Mouse (Mus musculus) limb, embryonic 14.5 days (tissue): ENCODE measurements at regions not wholly inside any gene's neighbourhood (a gene's known extent, or its start where the extent isn't known, plus 50 kb on each side); places are given as distances from the start of the nearest gene placed in this dataset.

Source experiments
- ATAC-seq: fragments of 200-750 bp; cut with Nextera tagmentation; 2 replicates; pipeline ENCODE4 v1.8.0; 2017; ENCODE audit warnings: low read depth, moderate number of reproducible peaks, moderate TSS enrichment; ENCODE audit not compliant: low FRiP score
- DNase-seq: peaks from one replicate; pipeline ENCODE4 v3.0.0-alpha.2; 2015; ENCODE audit warnings: low spot score
- H3K27ac ChIP-seq: fragments of 300-500 bp; sonication (generic); replicated peaks from 2 replicates; pipeline ENCODE4 v1.5.1; 2014; ENCODE audit warnings: low read depth, mild to moderate bottlenecking, low read length, moderate library complexity, mixed read lengths
- H3K27me3 ChIP-seq: fragments of 300-500 bp; sonication (generic); 2 replicates; pipeline ENCODE4 v1.6.1; 2014; ENCODE audit warnings: low read length, mixed read lengths; ENCODE audit not compliant: control insufficient read depth, insufficient read depth
- H3K36me3 ChIP-seq: fragments of 300-500 bp; sonication (generic); 2 replicates; pipeline ENCODE4 v1.6.1; 2014; ENCODE audit warnings: mild to moderate bottlenecking, low read length, moderate library complexity, mixed read lengths; ENCODE audit not compliant: control insufficient read depth, insufficient read depth
- H3K4me1 ChIP-seq: fragments of 300-500 bp; sonication (generic); 2 replicates; pipeline ENCODE4 v1.6.1; 2014; ENCODE audit warnings: antibody characterized with exemption, low read length, mixed read lengths; ENCODE audit not compliant: control insufficient read depth, insufficient read depth
- H3K4me2 ChIP-seq: fragments of 300-500 bp; sonication (generic); replicated peaks from 2 replicates; pipeline ENCODE4 v1.6.1; 2014; ENCODE audit warnings: low read depth, mild to moderate bottlenecking, low read length, moderate library complexity; ENCODE audit not compliant: severe bottlenecking
- H3K4me3 ChIP-seq: fragments of 300-500 bp; sonication (generic); replicated peaks from 2 replicates; pipeline ENCODE4 v1.5.1; 2014; ENCODE audit warnings: low read length
- H3K9ac ChIP-seq: fragments of 300-500 bp; sonication (generic); 2 replicates; pipeline ENCODE4 v1.6.1; 2014; ENCODE audit warnings: mild to moderate bottlenecking, low read depth, low read length, moderate library complexity; ENCODE audit not compliant: severe bottlenecking
- H3K9me3 ChIP-seq: fragments of 300-500 bp; sonication (generic); 2 replicates; pipeline ENCODE4 v1.6.1; 2016; ENCODE audit warnings: low read length; ENCODE audit not compliant: control insufficient read depth
- POLR2A ChIP-seq: fragments of 200-500 bp; IDR thresholded peaks from 2 replicates; pipeline ENCODE4 v1.8.0; 2012; ENCODE audit warnings: inconsistent platforms, mild to moderate bottlenecking, moderate library complexity, borderline replicate concordance; ENCODE audit not compliant: insufficient read depth, insufficient read length; ENCODE audit errors: extremely low read depth
- WGBS: fragments of 180-500 bp; shearing (Covaris S2); extraction: QIAGEN DNeasy Blood & Tissue Kit; methylation state at CpG from one replicate; pipeline ENCODE4 v1.1.7; 2014; 5-methylcytosine and 5-hydroxymethylcytosine counted together

DNA sequence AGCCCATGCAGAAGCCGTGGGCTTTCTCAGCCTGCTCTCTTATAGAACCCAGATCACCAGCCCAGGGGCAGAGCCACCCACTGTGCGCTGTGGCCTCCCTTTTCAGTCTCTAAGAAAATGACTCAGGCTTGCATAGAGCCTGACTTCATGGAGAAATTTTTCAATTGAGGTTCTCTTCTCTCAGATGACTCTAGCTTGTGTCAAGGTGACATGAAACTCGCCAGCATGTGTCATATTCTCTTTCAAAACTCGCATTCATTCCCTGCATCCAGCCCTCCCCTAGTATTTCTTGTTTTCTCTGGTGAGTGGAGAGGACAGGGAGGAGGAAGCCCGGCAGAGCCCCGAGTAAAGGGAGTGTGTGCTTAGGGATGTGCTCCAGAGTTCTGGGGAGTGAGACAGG, 52.4 kb upstream of the Arhgap32 start:
- TF ChIP-seq POLR2A = no peak
- no peak for DNase-seq
- no peak for ATAC-seq
- Histone ChIP-seq H3K9ac (no peak overlapping the region), H3K27me3 (no peaks in the 10 kb centered on the region), H3K4me2 (no peak overlapping the region), H3K9me3 (no peaks in the 10 kb centered on the region), H3K27ac (no peak overlapping the region), H3K36me3 (no peaks in the 10 kb centered on the region), H3K4me1 (0 out of 2 replicates have a peak, but pooled peaks cover 3% of the 10 kb centered on the region), H3K4me3 (no peak overlapping the region)
- 74% methylated on average over 6 of the region's 6 CpGs for WGBS

DNA sequence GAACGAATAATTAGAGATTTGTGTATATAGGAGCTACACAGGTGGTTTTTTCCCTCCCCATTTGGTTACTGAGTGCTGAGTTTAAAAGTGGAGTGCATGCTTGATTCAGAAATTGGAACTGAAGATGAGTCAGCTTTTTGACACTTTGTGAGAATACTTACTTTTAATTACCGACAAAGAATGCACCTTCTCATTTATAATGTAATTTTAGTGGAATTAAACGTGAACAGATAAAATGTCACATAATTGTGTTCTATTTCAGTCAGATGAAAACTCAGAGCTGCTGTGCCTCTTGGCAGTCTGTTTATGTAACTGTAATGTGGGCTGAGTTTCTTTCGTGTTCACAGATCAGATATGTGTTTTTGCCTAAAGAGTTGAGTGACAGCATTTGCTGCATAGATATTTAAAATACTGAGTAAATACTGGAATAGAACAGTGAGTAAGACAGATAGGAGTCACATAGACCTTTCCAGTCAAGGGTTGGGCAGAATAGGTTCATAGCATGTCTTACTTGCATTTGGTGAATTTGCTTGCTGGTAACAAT, 51.9 kb upstream of the Arhgap32 start:
- H3K36me3 ChIP-seq = no peaks in the 10 kb centered on the region
- H3K4me2 ChIP-seq = no peak overlapping the region
- WGBS = 79% methylated on average over 4 of the region's 4 CpGs
- 0 out of 2 replicates have a peak, but pooled peaks cover 3% of the 10 kb centered on the region for H3K4me1 ChIP-seq
- ATAC-seq = no peak
- H3K9ac ChIP-seq = no peak overlapping the region
- H3K4me3 ChIP-seq = no peak overlapping the region
- H3K27me3 ChIP-seq = no peaks in the 10 kb centered on the region
- H3K9me3 ChIP-seq = no peaks in the 10 kb centered on the region
- H3K27ac ChIP-seq = no peak overlapping the region
- no peak for DNase-seq
- no peak for TF ChIP-seq POLR2A
